Mouse (Mus musculus) stomach, adult 2 months (tissue): ENCODE data around the gene Ppil4. TPM values are rescaled to one million over a fixed set of nuclear protein-coding genes. Genes with fewer than 3 reads are reported as not detected.

Source experiments
- polyA plus RNA-seq: library from polyadenylated mRNA; depleted of rRNA; stranded (reverse); fragments of >200 nt; gene quantifications from 2 replicates; pipeline ENCODE4 v1.2.3, GENCODE M21; 2012; rRNA removed

Ppil4 gene
- polyA plus RNA-seq = 1.4 and 1.8 TPM in 2 replicates

DNA sequence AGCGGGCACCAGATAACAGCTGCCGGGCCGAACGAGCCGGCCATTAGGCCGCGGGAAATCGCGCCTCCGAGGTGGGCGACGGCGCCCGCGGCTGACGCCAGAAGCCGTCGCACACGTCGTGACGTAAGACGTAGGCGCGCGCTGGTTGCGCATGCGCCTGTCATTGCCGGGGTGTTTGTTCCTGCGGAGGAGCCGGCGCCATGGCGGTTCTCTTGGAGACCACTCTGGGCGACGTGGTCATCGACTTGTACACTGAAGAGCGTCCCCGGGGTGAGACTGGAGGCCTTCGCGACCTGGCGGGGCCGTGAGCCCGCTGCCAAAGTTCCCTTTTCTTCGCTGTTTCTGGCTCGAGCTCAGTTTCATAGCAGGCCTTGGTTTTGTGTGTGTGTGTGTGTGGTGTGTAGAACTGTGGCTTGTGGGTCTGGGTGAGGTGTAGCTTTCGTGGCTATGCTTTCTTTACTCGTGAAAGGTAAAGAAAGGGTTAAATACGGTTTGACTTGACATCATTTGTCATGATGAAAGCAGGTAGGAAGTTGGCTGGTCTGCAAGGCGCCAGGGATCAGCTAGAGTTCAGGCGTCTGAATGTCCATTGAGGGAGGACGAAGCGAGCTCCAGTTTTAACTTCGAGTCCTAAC is at the start of gene Ppil4, which contains the start of gene Ginm1:
Gene Ppil4 (plus strand): TSS at position 141 of the 635 bp plus-strand sequence.
Gene Ginm1 (minus strand): TSS at position 74 of the 635 bp plus-strand sequence.

DNA sequence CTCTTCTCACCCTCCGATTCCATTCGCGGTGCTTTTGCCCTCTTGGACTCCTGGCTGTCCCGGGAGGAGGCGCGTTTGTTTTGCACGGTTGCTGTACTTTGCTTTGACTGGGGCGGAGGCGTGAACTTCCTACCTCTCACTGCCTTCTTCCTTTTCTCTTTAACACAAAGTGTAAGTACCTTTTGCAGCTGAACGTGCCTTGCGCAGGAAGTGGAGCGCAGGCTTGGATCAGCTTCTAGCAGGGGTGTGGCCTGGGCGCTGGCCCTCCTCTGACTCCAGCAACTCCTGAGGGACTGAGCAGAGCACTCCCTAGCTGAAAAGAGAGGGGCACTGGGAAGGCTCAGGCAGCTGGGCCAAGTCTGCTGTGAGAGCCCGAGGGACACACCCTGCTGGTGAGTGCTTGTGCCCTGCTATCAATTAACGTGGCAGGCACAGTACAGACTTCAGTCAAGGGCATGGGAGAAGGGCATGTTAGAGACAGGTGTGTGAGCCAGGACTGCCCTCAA is 39.5 kb downstream of the Ppil4 start, which contains the start of gene Zc3h12d:
Gene Zc3h12d (plus strand): TSS at position 300 of the 506 bp plus-strand sequence.

Other genes with a start within 250 kb of the Ppil4 start
- 2.8 and 6.3 TPM in 2 replicates for gene Lrp11, start 203.1 kb upstream of the Ppil4 start, polyA plus RNA-seq
- gene Nup43, start 125.4 kb upstream of the Ppil4 start, polyA plus RNA-seq = 1.2 and 1.7 TPM in 2 replicates
- 6.5 and 6.6 TPM in 2 replicates for gene Pcmt1, start 111.8 kb upstream of the Ppil4 start, polyA plus RNA-seq
- gene Lats1, start 111.7 kb upstream of the Ppil4 start, polyA plus RNA-seq = 1.7 and 3.3 TPM in 2 replicates
- 0.58 and 0.76 TPM in 2 replicates for gene Katna1, start 66.9 kb upstream of the Ppil4 start, polyA plus RNA-seq
- 2.7 and 4.7 TPM in 2 replicates for gene Ginm1, start 67 bp upstream of the Ppil4 start, polyA plus RNA-seq
- gene Zc3h12d, start 39.6 kb downstream of the Ppil4 start, polyA plus RNA-seq = 0.30 and 0.34 TPM in 2 replicates
- 5.0 and 8.2 TPM in 2 replicates for gene Tab2, start 163.3 kb downstream of the Ppil4 start, polyA plus RNA-seq